Mouse (Mus musculus) CH12.LX (cell line): ENCODE results near the gene Stx4a.
"Not testable (repeated sequence)": the region's sequence is repeated elsewhere in the genome, so short reads cannot be mapped to it uniquely, and the experiment has no call there.

ENCODE experiments used
- CTCF ChIP-seq, 2 experiments: IDR thresholded peaks in 1 of 2; conservative IDR thresholded peaks in 1 of 2; 2 replicates each; pipeline ENCODE4 v1.5.1; 2011 to 2012; ENCODE audit warnings: low read depth in 2 of 2, low read length in 2 of 2, improper control_type of control experiment in 1 of 2, inconsistent platforms in 1 of 2, mild to moderate bottlenecking in 1 of 2, moderate library complexity in 1 of 2
- ELF1 ChIP-seq: IDR thresholded peaks from 2 replicates; pipeline ENCODE4 v1.6.1; 2014; ENCODE audit warnings: low read depth, mild to moderate bottlenecking, inconsistent platforms, low read length, improper control_type of control experiment
- HCFC1 ChIP-seq: IDR thresholded peaks from 2 replicates; pipeline ENCODE4 v1.6.1; 2012; ENCODE audit warnings: low read depth, mild to moderate bottlenecking, inconsistent platforms, low read length, improper control_type of control experiment
- PAX5 ChIP-seq: IDR thresholded peaks from 2 replicates; pipeline ENCODE4 v1.6.1; 2012; ENCODE audit warnings: low read length, inconsistent platforms, mixed read lengths
- POLR2AphosphoS2 ChIP-seq: IDR thresholded peaks from 2 replicates; pipeline ENCODE4 v1.6.1; 2011; ENCODE audit warnings: low read depth, low read length, improper control_type of control experiment
- TBP ChIP-seq: conservative IDR thresholded peaks from 2 replicates; pipeline ENCODE4 v1.6.1; 2011; ENCODE audit warnings: low read depth, low read length, improper control_type of control experiment

GRCm38 (mm10) chr7:127840031-127840430, 15.9 kb downstream of the Stx4a start:
- not testable (repeated sequence) for TF ChIP-seq CTCF (conservative IDR thresholded peaks at IDR 0.05 in 1 of 2, IDR thresholded peaks at IDR 0.05 in 1 of 2; ENCODE audit: low read depth in 2 of 2, low read length in 2 of 2); ELF1; TBP; HCFC1; POLR2AphosphoS2; PAX5
